ENCODE assay signal across 7 mouse cellular contexts in the genomic region with DNA sequence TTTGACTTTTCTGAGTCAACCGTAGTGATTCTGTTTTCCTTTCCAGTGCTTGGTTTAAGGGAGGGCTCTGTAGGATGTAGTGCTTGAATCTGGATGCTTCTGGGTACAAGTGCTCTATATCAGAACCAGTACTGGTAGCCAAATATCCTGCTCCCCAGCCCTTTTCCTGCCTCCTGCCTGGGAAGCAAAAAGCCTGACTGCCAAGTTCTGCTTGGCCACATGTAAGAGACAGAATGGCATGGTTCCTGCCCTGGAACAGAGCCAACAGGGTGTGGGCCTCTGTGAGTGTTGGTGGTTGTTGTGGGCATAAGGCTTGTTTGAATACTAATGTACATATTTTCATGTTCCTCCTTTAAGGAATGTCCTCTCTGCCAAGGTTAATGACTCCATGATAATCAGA.
"Had no signal": no experiment of that assay in that cellular context is flagged by ENCODE, and none has a peak within 500 bp of the region (broad histone marks: within the 10 kb centered on the region; RNA-seq: fewer than 3 reads in every experiment).

No protein-coding gene starts in this region.

- DNase-seq: liver, postnatal 0 days; lung, embryonic 14.5 days; lung, postnatal 14 days; right cerebral cortex, postnatal 14 days; thymus, adult 2 months; thymus, postnatal 25 days; thymus, postnatal 4 days had no signal
